Mouse (Mus musculus) regulatory T cell (primary cell): ENCODE measurements around the gene Tiam1.

Source experiments
- in situ Hi-C: fragments of 300-600 bp; cut with MboI, MseI; formaldehyde crosslinking; loops from one replicate; pipeline ENCODE4 v1.15.1; 2025; ENCODE audit warnings: high pct_unique_total_duplicates

Gene Tiam1

GRCm38 (mm10) chr16:90145244-90145643, 1.7 kb upstream of the Tiam1 start:
- in situ Hi-C loops: loop anchor here (10.0 kb wide), 1 partner anchor 310 kb away; no protein-coding TSS in a partner anchor

GRCm38 (mm10) chr16:90144541-90144940, 972 bp upstream of the Tiam1 start:
- in situ Hi-C loops: loop anchor here (10.0 kb wide), 1 partner anchor 310 kb away; no protein-coding TSS in a partner anchor

DNA sequence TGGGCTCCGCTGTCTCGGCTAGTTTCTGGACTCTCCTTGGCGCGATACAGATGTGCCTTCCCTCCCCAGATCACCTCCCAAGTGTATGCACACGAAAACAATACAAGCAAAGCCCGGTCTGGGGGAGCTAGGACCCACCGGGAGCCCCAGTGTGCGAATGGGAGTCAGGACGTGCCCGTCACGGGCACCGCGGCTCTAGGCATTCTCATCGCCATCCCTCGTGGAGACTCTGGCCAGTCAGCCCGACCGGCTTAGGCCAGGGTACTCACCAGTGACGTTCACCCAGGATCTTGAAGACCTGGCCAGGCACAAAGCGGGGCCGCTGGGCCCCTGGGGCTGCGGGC, 181 bp downstream of the Tiam1 start:
- in situ Hi-C loops: loop anchor here (10.0 kb wide), 1 partner anchor 309 kb away; no protein-coding TSS in a partner anchor

DNA sequence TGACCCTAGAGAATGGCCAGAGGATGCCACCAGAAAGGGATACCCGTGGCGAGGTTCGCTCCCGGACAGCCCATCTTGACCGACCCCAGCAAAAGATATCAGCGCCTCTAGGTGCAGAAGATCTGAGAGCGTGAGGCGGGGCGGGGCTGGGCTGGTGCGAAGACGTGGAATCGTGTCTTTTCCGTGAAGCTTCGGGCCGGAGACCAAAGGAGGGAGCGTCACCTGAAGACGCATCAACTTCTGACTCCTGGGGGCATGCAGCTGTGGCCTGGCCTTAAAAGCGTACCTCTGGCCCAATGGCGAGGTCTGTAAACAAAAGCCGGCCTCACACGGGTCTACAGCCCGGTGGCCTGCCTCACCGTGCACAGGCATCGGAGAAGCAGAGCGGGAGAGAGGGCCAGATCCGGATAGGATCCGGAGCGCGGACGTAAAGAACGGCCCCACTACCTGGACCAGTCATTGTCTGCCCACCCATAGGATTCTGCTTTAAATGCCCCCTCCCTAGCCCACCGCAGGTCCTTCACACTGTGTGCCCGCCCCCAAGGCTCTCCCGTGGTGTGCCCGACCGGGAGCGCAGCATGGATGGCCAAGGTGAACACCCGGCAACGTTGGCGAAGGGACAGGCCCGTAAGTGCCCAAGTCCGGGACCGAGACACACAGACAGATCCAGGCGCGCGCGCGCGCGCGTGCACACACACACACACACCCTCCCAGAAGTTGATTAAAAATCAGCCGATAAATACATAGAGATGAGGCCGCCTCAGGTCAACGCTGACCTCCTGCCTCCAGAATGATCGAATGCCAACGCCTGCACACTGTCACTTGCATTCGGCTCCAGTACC, 774 bp downstream of the Tiam1 start:
- in situ Hi-C loops: loop anchor here (10.0 kb wide), 1 partner anchor 308 kb away; no protein-coding TSS in a partner anchor

- in situ Hi-C loops: loop anchor here (10.0 kb wide), 1 partner anchor 307 kb away; no protein-coding TSS in a partner anchor
Measured at GRCm38 (mm10) chr16:90142247-90142573, 1.4 kb downstream of the Tiam1 start.

- in situ Hi-C loops: loop anchor here (10.0 kb wide), 1 partner anchor 307 kb away; no protein-coding TSS in a partner anchor
Measured at GRCm38 (mm10) chr16:90141556-90141955, 2.0 kb downstream of the Tiam1 start.

- in situ Hi-C loops: loop anchor here (10.0 kb wide), 1 partner anchor 306 kb away; no protein-coding TSS in a partner anchor
Measured at GRCm38 (mm10) chr16:90140571-90140970, 3.0 kb downstream of the Tiam1 start.

GRCm38 (mm10) chr16:90139696-90140095, 3.9 kb downstream of the Tiam1 start:
- in situ Hi-C loops: loop anchor here (10.0 kb wide), 1 partner anchor 305 kb away; no protein-coding TSS in a partner anchor

DNA sequence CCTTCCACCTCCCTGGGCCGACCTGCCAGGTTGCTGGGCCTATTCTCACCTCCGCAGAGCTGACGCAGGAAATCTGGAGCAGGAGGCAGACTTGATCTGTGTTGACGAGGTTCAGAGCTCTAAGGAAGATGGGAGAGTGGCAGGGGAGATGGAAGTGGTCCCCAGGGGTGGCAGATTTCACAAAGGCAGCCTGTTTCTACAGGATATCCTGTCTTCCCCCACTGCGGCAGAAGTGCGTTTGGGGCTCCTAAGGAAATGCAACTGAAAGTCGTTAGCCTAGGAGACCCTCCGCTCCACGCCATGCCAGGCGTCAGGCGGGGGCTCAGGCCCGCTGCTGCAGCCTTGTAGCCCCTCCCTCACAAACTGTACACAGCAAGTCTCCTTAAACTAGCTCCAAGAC, 5.4 kb downstream of the Tiam1 start:
- in situ Hi-C loops: no loop called here

- in situ Hi-C loops: no loop called here
Measured at GRCm38 (mm10) chr16:90137175-90137574, 6.4 kb downstream of the Tiam1 start.

DNA sequence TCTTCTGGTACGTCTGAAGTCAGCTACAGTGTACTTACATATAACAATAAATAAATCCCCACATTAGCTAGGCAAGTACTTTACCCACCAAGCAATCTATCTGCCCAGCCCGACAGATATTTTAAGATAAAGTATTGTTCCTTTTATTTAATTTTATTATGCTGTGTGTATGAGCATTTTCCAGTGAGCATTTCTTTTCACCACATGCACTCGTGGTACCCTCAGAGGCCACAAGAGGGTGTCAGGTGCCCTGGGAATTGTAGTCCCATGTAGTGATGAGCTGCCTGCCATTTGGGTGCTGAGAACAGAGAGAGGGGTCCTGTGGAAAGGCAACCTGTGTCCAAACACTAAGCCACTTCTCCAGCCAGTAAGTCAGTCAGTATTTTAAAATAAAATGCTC, 8.0 kb downstream of the Tiam1 start:
- in situ Hi-C loops: no loop called here

GRCm38 (mm10) chr16:90134351-90134750, 9.2 kb downstream of the Tiam1 start:
- in situ Hi-C loops: no loop called here

DNA sequence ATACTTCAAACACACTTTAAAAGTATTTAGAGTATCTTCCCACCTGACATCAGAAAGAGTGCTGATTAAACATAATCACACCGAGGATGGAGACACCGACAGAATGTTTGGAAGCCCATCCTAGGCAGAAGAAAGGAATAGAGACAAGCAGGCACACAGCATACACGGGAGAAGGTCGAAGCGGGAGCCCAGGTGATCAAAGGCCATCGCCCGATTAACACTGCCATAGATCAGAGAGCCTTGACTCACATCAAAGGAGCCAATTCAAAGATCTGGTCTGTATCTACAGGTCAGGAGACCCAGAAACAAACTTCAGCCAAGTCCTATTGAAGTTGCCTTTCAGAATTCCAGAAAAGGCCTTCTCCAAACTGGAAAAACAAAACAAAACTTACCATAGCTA, 10.8 kb downstream of the Tiam1 start:
- in situ Hi-C loops: no loop called here

GRCm38 (mm10) chr16:90132331-90132730, 11.2 kb downstream of the Tiam1 start:
- in situ Hi-C loops: no loop called here

DNA sequence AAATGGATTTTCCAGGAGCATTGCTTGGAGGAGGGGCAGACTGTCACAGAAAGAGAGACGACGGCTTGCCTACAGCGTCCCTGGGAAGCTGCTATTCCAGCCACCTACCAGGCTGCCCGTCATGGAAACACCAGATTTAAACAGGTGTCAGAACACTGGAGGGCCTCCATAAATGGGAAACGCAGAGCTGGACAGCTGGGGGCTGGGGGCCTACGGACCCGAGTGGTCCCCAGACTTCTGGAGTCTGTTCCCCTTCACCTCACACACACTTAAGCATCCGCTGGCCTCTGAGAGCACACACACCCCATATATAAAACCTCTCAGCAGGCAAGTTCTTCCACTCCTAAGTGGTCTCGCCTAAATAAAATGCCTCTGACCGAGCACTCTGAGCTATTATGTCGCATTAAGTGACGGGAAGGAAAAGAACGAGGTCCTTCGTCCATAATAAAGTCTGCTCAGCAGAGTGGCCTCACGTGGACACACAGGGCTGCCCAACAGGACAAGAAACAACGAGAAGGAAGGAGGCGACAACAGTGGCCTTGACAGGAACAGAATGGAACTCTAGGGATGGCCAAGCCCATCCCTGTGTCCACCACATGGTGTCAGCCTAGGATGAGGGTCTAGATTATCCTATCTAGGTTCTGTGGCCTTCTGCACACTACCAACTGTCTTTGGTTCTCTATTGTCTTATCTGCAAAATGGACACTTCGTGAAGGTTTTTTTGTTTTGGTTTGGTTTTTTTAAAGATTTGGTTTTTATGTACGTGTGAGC, 14.6 kb downstream of the Tiam1 start:
- in situ Hi-C loops: no loop called here

DNA sequence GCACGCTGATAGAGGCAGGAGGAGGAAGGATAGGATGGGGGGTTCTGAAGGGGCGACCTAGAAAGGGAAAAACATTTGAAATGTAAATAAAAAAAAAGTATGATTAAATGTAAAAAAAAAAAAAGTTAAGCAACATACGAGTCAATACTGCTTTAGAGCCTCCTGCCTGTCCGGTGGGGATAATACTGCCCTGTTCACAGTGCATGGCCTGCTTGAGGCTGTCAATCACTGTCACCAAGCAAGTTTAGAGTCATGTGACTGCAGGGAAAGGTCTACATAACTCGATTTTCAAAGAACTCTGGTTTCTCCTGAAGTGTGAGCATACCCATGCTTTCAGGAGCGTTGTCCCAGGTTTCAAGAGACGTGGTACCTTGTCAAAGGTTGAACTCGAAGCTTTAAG, 15.2 kb downstream of the Tiam1 start:
- in situ Hi-C loops: no loop called here

GRCm38 (mm10) chr16:90125318-90126314, 18.0 kb downstream of the Tiam1 start:
- in situ Hi-C loops: no loop called here

DNA sequence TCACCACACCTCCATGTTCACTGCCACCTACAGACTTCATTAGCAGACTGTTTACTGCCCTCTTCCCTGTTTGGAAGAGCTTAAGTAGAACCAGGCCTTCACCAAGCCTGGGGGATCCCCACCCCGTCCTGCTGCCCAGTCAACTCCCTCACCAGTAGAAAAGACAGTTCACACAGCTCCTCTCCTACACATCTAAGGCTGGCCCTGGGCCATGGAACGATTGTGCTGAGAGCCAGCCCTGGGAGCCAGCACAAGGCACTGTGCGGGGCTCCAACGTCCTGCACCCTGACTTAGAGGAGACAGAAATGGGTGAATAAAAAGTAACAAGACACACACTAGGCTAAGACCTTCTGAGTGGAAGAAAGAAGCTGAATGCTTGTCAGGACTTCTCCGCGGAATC, 20.5 kb downstream of the Tiam1 start:
- in situ Hi-C loops: no loop called here

DNA sequence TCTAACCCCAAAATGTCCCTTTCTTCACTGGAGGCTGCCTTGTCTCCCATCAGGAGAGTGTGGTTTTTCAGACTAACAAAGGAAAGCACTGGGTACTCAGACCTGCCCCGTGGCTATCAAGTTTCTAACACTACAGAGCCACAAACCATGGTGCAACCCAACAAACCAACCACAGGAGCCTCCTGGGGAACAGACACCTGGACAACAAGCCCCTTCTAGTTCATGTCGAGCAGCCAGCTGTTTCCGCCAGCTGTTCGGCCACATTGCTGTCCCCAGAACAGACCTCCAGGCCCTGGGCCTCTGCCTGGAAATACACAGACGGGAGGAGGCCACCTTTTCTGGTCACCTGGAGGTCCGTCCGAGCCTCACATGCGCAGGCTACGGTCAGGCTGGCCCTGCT, 21.1 kb downstream of the Tiam1 start:
- in situ Hi-C loops: no loop called here

DNA sequence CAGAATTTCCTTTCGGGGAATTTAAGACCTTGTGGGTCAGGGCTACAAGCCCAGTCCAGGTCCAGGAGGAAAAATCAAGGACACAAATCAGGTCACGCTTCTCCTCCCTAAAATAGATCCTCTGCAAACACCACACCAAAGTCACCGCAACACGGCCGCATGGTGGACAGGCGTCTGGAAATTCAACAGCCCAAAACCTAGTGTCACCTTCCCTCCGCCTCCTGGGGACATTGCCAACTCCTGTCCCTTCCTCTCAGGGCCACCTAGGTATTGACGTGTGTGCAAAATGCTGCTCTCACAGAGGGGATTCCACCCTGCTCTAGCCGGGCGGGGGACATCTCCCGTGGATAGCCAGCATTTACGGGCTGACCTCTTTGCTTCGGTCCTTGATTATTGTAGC, 21.8 kb downstream of the Tiam1 start:
- in situ Hi-C loops: no loop called here

DNA sequence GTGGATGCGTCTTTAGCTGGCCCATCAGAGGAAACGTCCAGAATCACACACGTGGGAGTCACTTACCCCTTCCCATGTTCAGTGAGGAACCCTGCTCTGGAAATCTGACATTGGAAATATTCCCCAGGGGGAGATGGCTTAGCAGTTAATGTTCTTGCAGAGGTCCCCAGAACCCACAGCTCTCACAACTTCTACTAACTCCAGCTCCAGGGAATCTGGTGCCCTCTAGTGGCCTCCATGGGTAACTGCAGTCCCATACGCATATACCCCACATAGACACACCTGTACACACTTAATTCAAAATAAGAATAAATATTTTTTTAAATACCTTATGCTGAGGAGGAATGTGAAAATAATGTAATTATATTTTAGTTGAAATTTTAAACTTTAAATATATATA, 23.6 kb downstream of the Tiam1 start:
- in situ Hi-C loops: no loop called here
